Mouse (Mus musculus) thymus, adult 2 months (tissue): Measurements from ENCODE around the gene Rnf223. TPM values are rescaled to one million over a fixed set of nuclear protein-coding genes. Genes with fewer than 3 reads are reported as not detected.

Experiments used
- DNase-seq: peaks from one replicate; pipeline ENCODE4 v3.0.0; 2021
- H3K27ac ChIP-seq: fragments of 200-500 bp; 2 replicates; pipeline ENCODE4 v1.5.1; 2012; ENCODE audit warnings: low read length, control low read depth; ENCODE audit not compliant: control insufficient read depth, insufficient read depth
- H3K27me3 ChIP-seq: fragments of 200-500 bp; 2 replicates; pipeline ENCODE4 v1.6.1; 2012; ENCODE audit warnings: mild to moderate bottlenecking, low read length, moderate library complexity, mixed read lengths; ENCODE audit not compliant: control insufficient read depth, insufficient read depth
- H3K36me3 ChIP-seq: fragments of 200-500 bp; 2 replicates; pipeline ENCODE4 v1.6.1; 2012; ENCODE audit warnings: mild to moderate bottlenecking, low read length, moderate library complexity; ENCODE audit not compliant: control insufficient read depth, insufficient read depth
- H3K4me1 ChIP-seq: fragments of 200-500 bp; replicated peaks from 2 replicates; pipeline ENCODE4 v1.6.1; 2012; ENCODE audit warnings: low read length; ENCODE audit not compliant: control insufficient read depth, insufficient read depth
- H3K4me3 ChIP-seq: fragments of 200-500 bp; 2 replicates; pipeline ENCODE4 v1.5.1; 2012; ENCODE audit warnings: mild to moderate bottlenecking, low read length, control low read depth, moderate library complexity; ENCODE audit not compliant: control insufficient read depth, insufficient read depth
- CTCF ChIP-seq: fragments of 200-500 bp; IDR thresholded peaks from 2 replicates; pipeline ENCODE4 v1.5.1; 2012; ENCODE audit warnings: mild to moderate bottlenecking, control low read depth, low read length, moderate library complexity, borderline replicate concordance; ENCODE audit not compliant: control insufficient read depth, poor library complexity, insufficient read depth; ENCODE audit errors: extremely low read depth
- POLR2A ChIP-seq: fragments of 200-500 bp; IDR thresholded peaks from 2 replicates; pipeline ENCODE4 v1.6.1; 2012; ENCODE audit warnings: mild to moderate bottlenecking, low read length, control low read depth, moderate library complexity; ENCODE audit not compliant: control insufficient read depth, poor library complexity, insufficient read depth; ENCODE audit errors: extremely low read depth
- WGBS: fragments of 180-500 bp; shearing (Covaris S2); methylation state at CpG from one replicate; pipeline ENCODE4 v1.1.7; 2018; 5-methylcytosine and 5-hydroxymethylcytosine counted together
- polyA plus RNA-seq: library from polyadenylated mRNA; depleted of rRNA; stranded (reverse); fragments of >200 nt; gene quantifications from 2 replicates; pipeline ENCODE4 v1.2.3, GENCODE M21; 2012

The Rnf223 gene
- polyA plus RNA-seq, 1 experiment, result 3.5 TPM

DNA sequence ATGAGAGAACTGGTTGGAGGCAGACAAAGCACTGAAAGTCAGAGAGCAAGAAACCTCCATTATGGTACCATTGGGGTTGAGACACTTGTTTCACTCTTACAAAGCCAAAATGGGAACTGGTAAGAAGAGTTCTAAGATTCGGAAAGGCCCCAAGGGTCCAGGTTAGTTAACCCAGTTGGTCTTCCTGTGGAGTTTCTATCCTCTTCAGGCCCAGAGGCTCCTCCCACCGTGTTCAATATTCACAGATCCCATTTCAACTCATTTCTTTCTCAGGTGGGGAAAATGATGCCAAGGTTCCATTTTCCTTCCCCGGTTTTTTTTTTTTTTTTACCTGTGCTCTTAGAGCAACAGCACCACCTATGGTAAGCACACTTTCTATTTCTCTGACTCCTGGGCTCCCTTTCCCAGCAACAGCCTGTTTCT, 28.8 kb upstream of the Rnf223 start:
- WGBS, result 45% methylated on average over 3 of the region's 3 CpGs
- DNase-seq, result no peak
- H3K36me3 ChIP-seq, result no peaks in the 10 kb centered on the region
- no peaks in the 10 kb centered on the region for H3K4me1 ChIP-seq
- TF ChIP-seq CTCF, result no peak
- TF ChIP-seq POLR2A, result no peak
- no peaks in the 10 kb centered on the region for H3K27me3 ChIP-seq
- H3K27ac ChIP-seq, result no peak overlapping the region
- H3K4me3 ChIP-seq, result no peak overlapping the region

DNA sequence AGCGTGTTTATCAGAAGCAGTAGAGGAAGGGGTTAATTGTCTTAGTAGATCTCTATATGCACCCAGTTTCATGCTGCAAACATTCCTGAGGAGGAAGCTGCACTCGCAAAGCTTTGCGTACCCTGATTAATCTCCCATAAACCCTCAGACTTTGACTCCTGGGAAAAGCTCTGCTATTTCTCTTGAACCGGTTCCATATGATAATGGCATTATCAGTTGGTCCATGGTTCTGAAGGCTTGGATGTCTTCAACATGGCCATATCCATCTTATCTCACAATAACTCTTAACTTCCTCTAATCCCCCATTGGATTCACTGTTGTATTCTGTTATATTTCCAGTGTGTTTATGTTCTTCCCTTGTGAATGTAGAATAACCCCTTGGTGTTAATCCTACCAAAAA, 27.0 kb upstream of the Rnf223 start:
- TF ChIP-seq CTCF, result no peak
- no peak for TF ChIP-seq POLR2A

DNA sequence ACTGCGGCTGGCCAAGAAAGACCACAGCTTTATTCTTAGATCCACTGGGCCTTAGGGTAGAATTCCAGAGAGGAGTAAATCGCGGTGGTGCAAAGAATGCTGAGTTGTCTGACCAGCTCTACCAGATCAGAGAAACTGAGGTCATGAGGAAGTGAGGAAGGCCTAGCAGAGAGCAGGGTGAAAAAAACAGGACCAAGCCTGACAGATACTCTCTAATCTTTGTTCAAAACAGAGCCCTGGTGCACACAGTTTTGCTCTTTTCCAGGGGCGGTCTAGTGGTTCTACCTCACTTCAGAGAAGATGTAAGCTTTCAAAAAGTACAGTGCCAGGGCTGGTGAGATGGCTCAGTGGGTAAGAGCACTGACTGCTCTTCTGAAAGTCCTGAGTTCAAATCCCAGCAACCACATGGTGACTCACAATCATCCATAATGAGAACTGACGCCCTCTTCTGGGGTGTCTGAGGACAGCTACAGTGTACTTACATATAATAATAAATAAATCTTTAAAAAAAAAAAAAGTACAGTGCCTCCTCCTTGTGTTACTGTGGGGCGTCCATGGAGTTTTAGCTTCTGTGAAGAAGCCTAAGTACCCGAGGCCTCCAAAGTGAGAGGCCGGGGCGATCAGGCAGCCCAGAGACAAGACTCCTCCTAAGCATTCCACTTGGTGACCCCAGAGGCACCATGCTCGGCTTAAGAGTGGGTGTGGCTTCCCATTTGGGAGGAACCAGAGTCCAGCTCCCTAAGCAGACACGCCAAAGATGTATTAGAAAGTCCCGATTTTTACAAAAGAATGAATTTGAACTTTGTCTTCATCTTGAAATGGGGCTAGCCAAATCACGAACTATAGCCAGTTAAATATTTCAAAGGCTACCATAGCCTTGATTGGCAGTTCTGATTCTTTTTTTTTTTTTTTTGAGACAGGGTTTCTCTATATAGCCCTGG, 21.4 kb upstream of the Rnf223 start:
- no peaks in the 10 kb centered on the region for H3K36me3 ChIP-seq
- H3K4me1 ChIP-seq, result peaks cover 3% of the 10 kb centered on the region
- no peak for TF ChIP-seq CTCF
- peak overlapping the region; percentile 47; the same call in 1 of the 2 replicates for H3K27ac ChIP-seq
- WGBS, result 26% methylated on average over 13 of the region's 13 CpGs
- H3K27me3 ChIP-seq, result no peaks in the 10 kb centered on the region
- peak overlapping the region; percentile 51 for H3K4me3 ChIP-seq
- DNase-seq, result peak; percentile 22

More for the DNA sequence above, 27.0 kb upstream of the Rnf223 start:
- H3K4me1 ChIP-seq, result no peaks in the 10 kb centered on the region
- H3K36me3 ChIP-seq, result no peaks in the 10 kb centered on the region
- H3K27ac ChIP-seq, result no peak overlapping the region
- 96% methylated on average over 4 of the region's 4 CpGs for WGBS
- H3K4me3 ChIP-seq, result no peak overlapping the region
- H3K27me3 ChIP-seq, result no peaks in the 10 kb centered on the region
- no peak for DNase-seq

DNA sequence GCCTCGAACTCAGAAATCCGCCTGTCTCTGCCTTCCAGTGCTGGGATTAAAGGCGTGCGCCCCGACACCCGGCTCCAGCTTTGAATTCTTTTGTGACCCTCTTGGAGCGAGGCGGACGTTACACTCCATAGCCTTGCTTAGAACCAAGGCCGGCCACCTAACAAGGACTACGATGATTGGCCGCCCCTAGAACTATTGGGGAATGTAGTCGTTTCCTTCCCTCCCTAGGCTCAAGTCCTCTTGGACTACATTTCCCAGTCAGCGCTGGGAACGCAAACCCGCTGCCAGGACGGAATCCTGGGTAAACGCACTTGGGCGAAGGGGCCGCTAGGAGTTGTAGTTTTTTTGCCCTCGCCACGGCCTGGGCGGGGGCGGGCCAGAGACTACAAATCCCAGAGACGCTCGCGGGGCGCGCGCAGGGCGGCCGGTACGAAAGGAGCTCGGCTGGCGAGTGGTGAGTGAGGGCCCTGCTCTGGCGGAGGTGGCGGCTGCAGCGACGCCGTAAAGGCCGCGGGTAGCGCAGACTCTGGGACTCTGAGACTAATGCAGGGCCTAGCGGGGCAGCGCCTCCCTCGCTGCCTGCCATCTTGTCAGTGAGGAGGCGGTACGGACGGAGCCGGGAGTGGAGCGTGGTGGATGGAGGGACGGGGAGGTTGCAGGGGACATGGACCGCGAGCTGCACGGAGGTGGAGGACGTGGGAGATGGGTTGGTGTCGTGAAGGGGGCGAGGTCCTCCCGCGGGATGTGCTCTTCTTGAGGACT, 20.6 kb upstream of the Rnf223 start, which contains the start of gene 9430015G10Rik:
Gene 9430015G10Rik (plus strand): TSS at position 413 of the 762 bp plus-strand sequence.
- Histone ChIP-seq H3K4me3 (peak within 1 kb of the TSS; percentile 73), H3K27ac (peak within 1 kb of the TSS; percentile 47), H3K4me1 (peaks cover 3% of the 10 kb centered on the region), H3K27me3 (no peaks in the 10 kb centered on the region), H3K36me3 (no peaks in the 10 kb centered on the region)
- WGBS, result under 1% methylated on average over 60 of the region's 60 CpGs
- TF ChIP-seq POLR2A, result peak; percentile 36; the same call in 1 of the 2 replicates
- peak; percentile 15; the same call in 1 of the 2 replicates for TF ChIP-seq CTCF
- peak; percentile 97 for DNase-seq

DNA sequence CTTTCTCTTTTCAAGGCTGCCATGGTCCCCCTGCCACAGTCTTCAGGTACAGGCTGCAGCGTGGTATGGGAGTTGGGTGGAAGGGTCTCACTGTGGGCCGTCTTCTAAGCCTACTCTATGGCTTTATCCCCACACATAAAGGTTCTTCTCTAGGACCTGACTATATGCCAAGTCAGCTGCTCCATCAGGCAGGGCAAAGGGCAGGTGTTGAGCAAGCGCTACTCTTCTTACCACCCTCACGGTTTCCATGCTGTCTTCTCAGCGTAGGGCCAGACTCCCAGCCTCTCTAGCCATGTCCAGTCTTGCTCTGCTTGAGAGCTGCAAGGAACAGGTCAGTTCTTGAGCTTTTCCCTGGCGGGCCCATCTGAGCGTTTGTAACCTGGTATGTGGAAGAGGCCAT, 6.2 kb upstream of the Rnf223 start:
- Histone ChIP-seq H3K27me3 (no peaks in the 10 kb centered on the region), H3K4me1 (no peaks in the 10 kb centered on the region), H3K36me3 (peaks cover 29% of the 10 kb centered on the region; the same call in 1 of the 2 replicates), H3K4me3 (no peak overlapping the region), H3K27ac (no peak overlapping the region)
- TF ChIP-seq POLR2A (no peak), CTCF (no peak)
- 99% methylated on average over 7 of the region's 7 CpGs for WGBS
- DNase-seq, result no peak

DNA sequence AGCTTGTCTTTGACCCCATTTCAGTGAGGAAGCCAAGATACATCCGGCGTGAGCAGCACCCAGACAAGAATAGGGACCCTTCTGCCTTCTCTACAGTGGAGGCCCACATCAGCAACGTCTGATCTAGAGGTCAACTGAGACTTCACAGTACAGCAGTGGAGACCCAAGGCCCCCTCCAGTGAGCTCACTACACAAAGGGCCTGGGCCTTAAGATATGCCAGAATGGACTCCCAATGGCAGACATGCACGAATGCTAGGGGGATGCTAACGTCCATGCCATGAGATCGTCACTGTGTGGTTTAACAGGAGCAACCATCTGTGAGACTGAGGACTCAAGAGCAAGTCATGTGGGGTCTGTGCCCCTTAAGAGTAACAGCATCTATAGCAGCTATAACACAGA, 4.9 kb upstream of the Rnf223 start:
- Histone ChIP-seq H3K36me3 (peaks cover 15% of the 10 kb centered on the region; the same call in 1 of the 2 replicates), H3K4me1 (no peaks in the 10 kb centered on the region), H3K27me3 (no peaks in the 10 kb centered on the region), H3K4me3 (no peak overlapping the region), H3K27ac (no peak overlapping the region)
- WGBS, result 98% methylated on average over 6 of the region's 6 CpGs
- no peak for TF ChIP-seq CTCF
- TF ChIP-seq POLR2A, result no peak
- no peak for DNase-seq
